Mouse (Mus musculus): ENCODE measurements around the gene Fam240a. TPM values are rescaled to one million over a fixed set of nuclear protein-coding genes. Genes with fewer than 3 reads are reported as not detected.

Fam240a gene
- polyA plus RNA-seq, 1 experiment from 2014 or later, result not detected

- peak overlapping the region; percentile 38 for H3K9ac ChIP-seq (replicated peaks)
- H3K36me3 ChIP-seq, result no peaks in the 10 kb centered on the region
- ATAC-seq (replicated peaks), result peak; percentile 39; the same call in 1 of the 2 replicates
- H3K9me3 ChIP-seq, result no peaks in the 10 kb centered on the region
- H3K4me1 ChIP-seq, result peaks cover 20% of the 10 kb centered on the region
- peak overlapping the region; percentile 53 for H3K4me2 ChIP-seq (replicated peaks)
- H3K27ac ChIP-seq (replicated peaks), result no peak overlapping the region
- H3K4me3 ChIP-seq, result peak overlapping the region; percentile 33
- 7% methylated on average over 40 of the region's 40 CpGs for WGBS
- peaks cover 15% of the 10 kb centered on the region; the same call in 1 of the 2 replicates for H3K27me3 ChIP-seq
These were observed 42.7 kb downstream of the Fam240a start for GRCm38 (mm10) chr9:110873681-110874659.

GRCm38 (mm10) chr9:110871030-110871429 is 45.6 kb downstream of the Fam240a start:
- Histone ChIP-seq H3K9me3 (no peaks in the 10 kb centered on the region), H3K36me3 (no peaks in the 10 kb centered on the region), H3K4me1 (peaks cover 20% of the 10 kb centered on the region), H3K9ac (replicated peaks) (no peak overlapping the region), H3K27ac (replicated peaks) (no peak overlapping the region), H3K4me3 (no peak overlapping the region), H3K27me3 (peaks cover 7% of the 10 kb centered on the region; the same call in 1 of the 2 replicates), H3K4me2 (replicated peaks) (no peak overlapping the region)
- WGBS, result 14% methylated on average over 7 of the region's 7 CpGs
- no peak for ATAC-seq (replicated peaks)

Small RNAs within 50 kb of the gene (microRNA-seq; reads per million reads assigned to microRNA genes)
- gene Gm24269, result not detected

Other genes with a start within 250 kb of the Fam240a start
- gene Myl3, start 175.0 kb downstream of the Fam240a start, polyA plus RNA-seq (2015; fragmentation: Nextera tagmentation; extraction: Ambion mirVana), result 0.45 and 1.3 TPM in 2 replicates
- 6.3 and 7.0 TPM in 2 replicates for gene Pth1r, start 169.7 kb downstream of the Fam240a start, polyA plus RNA-seq (2015; fragmentation: Nextera tagmentation; extraction: Ambion mirVana)
- not detected in 2 replicates for gene Prss42, start 118.7 kb downstream of the Fam240a start, polyA plus RNA-seq (2015; fragmentation: Nextera tagmentation; extraction: Ambion mirVana)
- gene Prss44, start 102.9 kb downstream of the Fam240a start, polyA plus RNA-seq (2015; fragmentation: Nextera tagmentation; extraction: Ambion mirVana), result not detected in 2 replicates
- not detected in 2 replicates for gene Prss43, start 90.2 kb downstream of the Fam240a start, polyA plus RNA-seq (2015; fragmentation: Nextera tagmentation; extraction: Ambion mirVana)
- 0.20 TPM in 1 of 2 replicates, not detected in the other for gene Prss45, start 82.3 kb downstream of the Fam240a start, polyA plus RNA-seq (2015; fragmentation: Nextera tagmentation; extraction: Ambion mirVana)
- not detected in 2 replicates for gene Prss46, start 72.4 kb downstream of the Fam240a start, polyA plus RNA-seq (2015; fragmentation: Nextera tagmentation; extraction: Ambion mirVana)
- 0.15 and 0.20 TPM in 2 replicates for gene Prss50, start 58.9 kb downstream of the Fam240a start, polyA plus RNA-seq (2015; fragmentation: Nextera tagmentation; extraction: Ambion mirVana)
- 0.60 and 0.74 TPM in 2 replicates for gene Als2cl, start 37.0 kb downstream of the Fam240a start, polyA plus RNA-seq (2015; fragmentation: Nextera tagmentation; extraction: Ambion mirVana)
- 0.92 and 1.2 TPM in 2 replicates for gene Tmie, start 36.7 kb downstream of the Fam240a start, polyA plus RNA-seq (2015; fragmentation: Nextera tagmentation; extraction: Ambion mirVana)
- gene Tdgf1, start 29.3 kb upstream of the Fam240a start, polyA plus RNA-seq (2015; fragmentation: Nextera tagmentation; extraction: Ambion mirVana), result not detected in 2 replicates
- 0.13 and 0.36 TPM in 2 replicates for gene Lrrc2, start 34.7 kb upstream of the Fam240a start, polyA plus RNA-seq (2015; fragmentation: Nextera tagmentation; extraction: Ambion mirVana)
- gene Rtp3, start 73.7 kb upstream of the Fam240a start, polyA plus RNA-seq (2015; fragmentation: Nextera tagmentation; extraction: Ambion mirVana), result not detected in 2 replicates
- 0.64 and 0.70 TPM in 2 replicates for gene Ltf, start 102.4 kb upstream of the Fam240a start, polyA plus RNA-seq (2015; fragmentation: Nextera tagmentation; extraction: Ambion mirVana)
- gene Ccrl2, start 140.7 kb upstream of the Fam240a start, polyA plus RNA-seq (2015; fragmentation: Nextera tagmentation; extraction: Ambion mirVana), result 1.0 and 1.1 TPM in 2 replicates
- 41.8 and 42.8 TPM in 2 replicates for gene Lrrfip2, start 200.7 kb upstream of the Fam240a start, polyA plus RNA-seq (2015; fragmentation: Nextera tagmentation; extraction: Ambion mirVana)

Data from forebrain, embryonic 15.5 days (tissue).